Mouse (Mus musculus) left cerebral cortex, adult 11 months (tissue): ENCODE results near the gene Cenpx.
"Not testable (repeated sequence)": the region's sequence is repeated elsewhere in the genome, so short reads cannot be mapped to it uniquely, and the experiment has no call there.

Source experiments
- DNase-seq: peaks from one replicate; pipeline ENCODE4 v3.0.0; 2022; ENCODE audit warnings: low spot score

The Cenpx gene

GRCm38 (mm10) chr11:120695641-120696040, 17.9 kb downstream of the Cenpx start:
- no peak for DNase-seq

DNA sequence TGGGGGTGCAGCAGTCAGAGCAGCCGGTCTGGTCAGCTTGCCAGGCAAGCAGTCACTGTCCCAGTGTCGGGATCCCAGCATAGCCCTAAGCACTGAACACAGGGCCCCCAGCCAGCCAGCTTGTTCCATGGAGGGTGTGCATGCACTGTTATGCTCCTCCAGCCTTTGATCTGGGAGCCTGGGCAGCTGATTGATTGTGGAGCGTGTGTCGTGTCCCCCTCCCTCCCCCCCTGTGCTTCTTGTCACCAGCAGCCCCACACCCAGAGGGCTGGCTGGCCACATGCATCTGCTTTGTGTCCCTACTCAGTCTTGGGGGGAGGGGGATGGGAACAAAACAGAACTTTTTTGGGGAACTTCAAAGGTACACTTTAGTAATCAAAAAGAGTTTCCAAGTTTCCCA, 18.4 kb downstream of the Cenpx start:
- no peak for DNase-seq

DNA sequence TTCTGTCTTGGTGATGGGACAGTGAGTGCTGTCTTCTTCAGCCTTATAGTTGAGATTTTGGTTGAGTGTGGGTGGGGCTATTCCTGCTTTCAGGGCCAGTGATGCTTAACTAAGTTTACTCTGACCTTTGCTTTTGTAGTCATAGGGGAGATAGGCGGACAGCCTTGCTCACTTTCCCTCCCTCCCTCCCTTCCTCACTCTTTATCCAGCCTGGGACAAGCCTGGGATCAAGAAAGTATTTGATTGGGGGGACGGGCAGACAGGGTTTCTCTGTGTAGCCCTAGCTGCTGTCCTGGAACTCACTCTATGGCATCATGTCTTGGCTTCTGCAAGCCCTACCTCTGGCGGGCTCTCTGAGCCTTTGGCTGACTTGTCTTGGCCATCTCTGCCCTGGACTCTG, 20.1 kb downstream of the Cenpx start:
- DNase-seq = no peak

- no peak for DNase-seq
Measured at GRCm38 (mm10) chr11:120692471-120693011, 21.0 kb downstream of the Cenpx start.

GRCm38 (mm10) chr11:120689365-120689764, 24.2 kb downstream of the Cenpx start:
- no peak for DNase-seq

- no peak for DNase-seq
Measured at GRCm38 (mm10) chr11:120686650-120687272, 26.8 kb downstream of the Cenpx start.

GRCm38 (mm10) chr11:120684660-120685059, 28.9 kb downstream of the Cenpx start:
- DNase-seq = no peak

DNA sequence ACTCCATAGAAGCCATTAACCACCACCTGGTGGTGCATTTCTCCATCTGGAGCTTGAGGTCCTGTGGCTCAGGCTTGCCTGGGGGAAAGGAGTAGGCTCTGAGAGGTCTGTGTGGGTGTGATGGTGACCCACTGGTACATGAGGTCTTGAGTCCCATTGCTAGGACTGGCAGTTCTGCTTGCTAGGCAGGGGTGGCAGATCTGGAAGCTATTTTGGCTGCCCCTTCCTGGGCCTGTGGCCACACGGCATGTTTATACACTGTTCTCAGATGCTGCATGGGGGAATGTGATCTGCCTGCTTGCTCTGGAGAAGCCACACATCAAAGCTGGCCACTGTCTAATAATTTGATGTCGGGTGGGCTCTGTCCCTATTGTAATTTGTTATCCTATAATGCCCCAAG, 29.5 kb downstream of the Cenpx start:
- no peak for DNase-seq

DNA sequence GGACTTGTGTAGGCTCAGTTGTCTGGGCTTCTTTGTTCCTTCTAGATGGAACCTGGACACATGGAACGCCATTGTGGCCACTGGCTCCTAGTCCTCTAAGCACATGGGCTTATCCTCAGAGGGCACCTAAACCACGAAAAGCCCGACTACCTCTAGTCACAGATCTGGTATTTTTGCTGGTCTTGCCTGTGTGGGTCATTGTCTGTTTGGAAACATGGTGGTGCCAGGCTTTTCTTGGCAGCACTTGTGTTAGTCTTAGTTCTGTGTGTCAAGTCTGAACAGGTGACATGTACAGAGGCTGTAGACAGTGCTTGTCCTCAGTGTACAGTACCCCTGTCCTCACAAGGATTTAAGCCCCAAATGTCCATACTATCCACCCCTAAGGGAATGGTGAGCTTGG, 30.0 kb downstream of the Cenpx start:
- DNase-seq = no peak

DNA sequence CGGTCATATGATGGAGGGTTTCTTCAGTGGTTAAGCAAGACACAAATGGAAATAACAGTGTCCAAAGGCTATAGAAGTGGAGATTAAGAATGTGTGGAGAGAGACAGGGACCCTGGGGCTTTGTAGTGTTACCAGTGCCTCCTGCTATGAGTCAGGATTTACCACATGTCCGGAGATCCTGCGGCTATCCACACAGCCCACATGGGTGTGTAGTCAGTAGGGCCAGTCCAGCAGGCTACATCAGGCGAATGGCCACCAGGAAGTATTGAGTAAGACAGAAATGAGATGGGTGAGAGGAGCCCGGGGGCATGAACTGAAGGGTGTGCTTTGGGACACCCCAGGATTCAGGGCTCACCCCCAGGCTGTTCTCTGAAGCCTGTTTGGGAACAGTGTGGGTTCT, 30.9 kb downstream of the Cenpx start:
- no peak for DNase-seq

- no peak for DNase-seq
Measured at GRCm38 (mm10) chr11:120679909-120680308, 33.6 kb downstream of the Cenpx start.

GRCm38 (mm10) chr11:120676951-120677350, 36.6 kb downstream of the Cenpx start:
- DNase-seq = no peak

DNA sequence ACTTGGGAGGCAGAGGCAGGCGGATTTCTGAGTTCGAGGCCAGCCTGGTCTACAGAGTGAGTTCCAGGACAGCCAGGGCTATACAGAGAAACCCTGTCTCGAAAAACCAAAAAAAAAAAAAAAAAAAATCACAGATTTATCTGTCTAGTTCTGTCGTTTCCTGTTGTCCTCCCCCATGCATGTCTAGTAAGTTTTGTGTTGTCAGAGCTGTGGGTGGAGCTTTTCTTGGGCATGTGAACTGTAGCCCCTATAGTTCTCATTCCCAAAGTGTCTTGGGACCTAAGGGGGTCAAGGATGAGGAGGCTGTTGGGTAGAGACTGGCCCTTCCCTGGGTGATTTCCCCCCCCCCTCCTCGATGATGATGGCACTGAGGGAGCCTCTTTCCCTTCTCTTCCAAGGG, 37.7 kb downstream of the Cenpx start:
- not testable (repeated sequence) for DNase-seq

- DNase-seq = no peak
Measured at GRCm38 (mm10) chr11:120673594-120674122, 39.9 kb downstream of the Cenpx start.

DNA sequence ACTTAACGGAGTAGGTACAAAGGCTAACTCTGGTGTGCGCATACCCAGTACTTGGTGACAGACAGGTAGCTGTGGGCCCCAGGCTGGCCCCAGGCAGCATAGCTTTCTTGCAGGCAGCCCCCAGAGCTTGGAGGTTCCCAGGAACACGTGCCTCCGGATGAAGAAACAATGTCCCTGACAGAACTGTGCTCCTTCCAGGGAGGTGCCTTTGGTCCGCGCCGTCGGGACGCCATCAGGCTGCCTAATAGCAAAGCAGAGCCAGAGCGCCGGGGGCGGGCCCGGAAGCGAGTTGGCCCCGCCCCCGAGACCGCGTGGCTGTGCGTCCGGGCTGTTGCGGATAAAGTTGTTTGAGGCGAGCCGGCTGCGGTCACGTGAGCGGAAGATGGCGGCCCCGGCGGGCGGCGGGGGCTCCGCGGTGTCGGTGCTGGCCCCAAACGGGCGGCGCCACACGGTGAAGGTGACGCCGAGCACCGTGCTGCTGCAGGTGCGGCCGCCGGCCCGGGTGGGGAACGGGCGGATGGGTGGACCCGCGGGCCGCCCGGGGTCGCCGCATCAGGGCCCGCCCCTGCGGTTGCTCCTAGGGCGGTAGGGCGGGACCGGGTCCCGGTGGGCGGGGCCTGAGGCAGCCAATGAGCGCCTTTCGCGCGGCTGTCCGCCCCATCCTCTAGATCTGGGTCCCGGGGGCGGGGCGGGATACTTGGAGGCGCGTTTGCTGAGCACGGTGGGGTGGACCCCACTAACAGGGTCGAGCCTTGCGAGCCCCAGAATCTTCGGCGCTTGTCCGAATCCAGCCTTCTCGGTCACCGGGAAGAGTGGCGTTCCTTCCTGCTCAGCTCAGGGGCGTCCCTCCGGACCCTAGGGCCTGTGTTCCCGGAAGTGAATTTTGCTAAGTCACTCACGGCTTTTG, 40.6 kb downstream of the Cenpx start, which contains the start of gene Aspscr1:
TSS of gene Aspscr1 (plus strand) at position 287 of the 907 bp plus-strand sequence.
- DNase-seq = peak; percentile 90

GRCm38 (mm10) chr11:120666617-120667016, 46.9 kb downstream of the Cenpx start:
- no peak for DNase-seq

DNA sequence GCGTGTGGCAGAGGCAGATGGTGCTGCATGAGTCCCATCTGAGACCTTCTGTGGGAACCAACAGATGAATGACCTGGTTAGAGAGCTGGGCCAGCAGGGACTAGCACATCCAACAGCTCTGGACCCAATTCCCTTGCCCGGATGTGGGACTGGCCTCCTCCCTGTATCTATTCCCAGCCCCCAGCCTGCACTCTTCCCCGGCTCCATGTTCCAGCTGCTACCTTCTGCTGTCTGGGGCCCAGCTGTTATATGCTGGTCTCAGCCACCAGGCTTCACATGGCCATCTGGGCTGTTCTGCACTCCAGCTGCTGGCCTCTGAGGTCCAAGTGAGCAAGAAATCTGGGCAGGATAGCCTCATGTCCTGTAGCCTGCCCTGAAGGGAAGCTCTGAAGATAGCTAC, 48.1 kb downstream of the Cenpx start:
- no peak for DNase-seq

- DNase-seq = no peak
Measured at GRCm38 (mm10) chr11:120663714-120664113, 49.8 kb downstream of the Cenpx start.

- no peak for DNase-seq
Measured at GRCm38 (mm10) chr11:120662759-120663158, 50.8 kb downstream of the Cenpx start.

GRCm38 (mm10) chr11:120661076-120661460, 52.5 kb downstream of the Cenpx start, which contains the start of gene Notum:
Gene Notum (minus strand): TSS chr11:120661175.
- DNase-seq = no peak
